Mouse (Mus musculus): ENCODE data around the gene Kdm4d.

DNA sequence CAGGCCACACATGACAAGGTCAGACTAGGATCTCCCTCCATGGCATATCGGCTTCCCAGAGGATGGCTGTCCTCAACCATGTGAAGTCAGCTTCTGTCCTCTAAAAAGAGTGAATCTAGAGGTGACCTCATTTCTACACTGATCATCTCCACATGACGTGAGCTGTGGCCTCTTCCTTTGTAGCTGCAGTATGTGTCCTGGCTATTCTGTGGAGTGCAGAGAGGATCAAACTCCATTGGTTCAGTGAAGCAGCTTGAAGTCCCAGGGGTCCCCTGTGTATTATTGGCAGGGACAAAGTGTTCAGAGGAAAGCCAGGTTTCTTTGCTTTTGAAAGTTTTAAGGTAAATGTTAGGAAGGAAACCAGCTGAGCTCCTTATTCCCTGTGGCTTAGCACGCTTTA lies 17.8 kb upstream of the Kdm4d start:
- TF ChIP-seq EP300 (IDR thresholded peaks at IDR 0.05; ENCODE audit: insufficient read depth, low read depth, low read length), result no peak
- TF ChIP-seq CTCF (IDR thresholded peaks at IDR 0.05), result no peak
- no peak for TF ChIP-seq POLR2A (IDR thresholded peaks at IDR 0.05; ENCODE audit: insufficient read depth, low read depth, low read length)
